Mouse (Mus musculus): ENCODE measurements at regions not wholly inside any gene's neighbourhood (a gene's known extent, or its start where the extent isn't known, plus 50 kb on each side); places are given as distances from the start of the nearest gene placed in this dataset.
"Not testable (repeated sequence)": the region's sequence is repeated elsewhere in the genome, so short reads cannot be mapped to it uniquely, and the experiment has no call there.

DNA sequence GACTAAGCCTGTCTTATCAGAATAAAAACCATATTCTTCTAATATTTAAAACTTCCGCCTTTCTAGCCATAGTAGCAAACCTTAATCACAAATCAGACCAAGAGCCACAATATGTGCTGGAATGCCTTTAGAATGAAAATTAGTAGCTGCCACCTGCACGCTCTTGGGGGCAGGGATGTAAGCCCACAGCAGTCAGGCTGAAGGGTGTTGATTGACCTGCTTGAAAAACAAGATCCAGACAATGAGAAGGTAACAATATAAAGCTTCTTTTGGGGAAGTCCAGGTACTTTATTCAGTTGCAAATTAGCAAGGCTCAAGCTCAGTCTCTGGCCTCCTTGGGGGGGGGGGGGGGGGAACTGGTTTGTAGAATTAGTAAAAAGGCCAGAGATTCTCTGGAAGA, 222.3 kb upstream of the Ell2 start:
- not testable (repeated sequence) for H3K9ac ChIP-seq (replicated peaks); H3K36me3 ChIP-seq; H3K4me1 ChIP-seq (replicated peaks); ATAC-seq (ENCODE audit: insufficient number of reproducible peaks, insufficient read depth, low FRiP score, low TSS enrichment, low read depth); H3K4me2 ChIP-seq; H3K27me3 ChIP-seq; H3K4me3 ChIP-seq (replicated peaks); H3K9me3 ChIP-seq; H3K27ac ChIP-seq
- 84% methylated on average over 2 of the region's 2 CpGs for WGBS

DNA sequence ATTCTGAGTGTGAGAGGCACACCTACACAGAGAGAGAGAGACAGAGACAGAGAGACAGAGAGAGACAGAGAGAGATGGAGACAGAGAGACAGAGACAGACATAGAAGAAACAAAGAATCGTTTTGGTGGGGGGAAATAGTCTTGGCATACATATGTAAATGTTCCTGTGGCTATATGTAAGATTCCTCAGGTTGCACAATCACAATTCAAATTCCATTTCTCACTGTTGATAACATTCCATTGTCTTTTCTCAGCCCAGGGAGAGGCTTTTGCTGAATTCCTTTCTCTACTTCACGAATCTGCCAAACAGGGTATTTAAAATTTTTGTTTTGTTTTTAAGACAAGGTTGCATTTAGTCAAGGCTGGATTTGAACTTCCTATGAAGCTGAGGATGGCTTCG, 205.0 kb upstream of the Ell2 start:
- Histone ChIP-seq H3K36me3 (no peaks in the 10 kb centered on the region), H3K4me2 (no peak overlapping the region), H3K9me3 (no peaks in the 10 kb centered on the region), H3K9ac (replicated peaks) (no peak overlapping the region), H3K4me3 (replicated peaks) (no peak overlapping the region), H3K27ac (no peak overlapping the region), H3K27me3 (no peaks in the 10 kb centered on the region), H3K4me1 (replicated peaks) (no peaks in the 10 kb centered on the region)
- 77% methylated on average over 3 of the region's 3 CpGs for WGBS
- no peak for ATAC-seq (ENCODE audit: insufficient number of reproducible peaks, insufficient read depth, low FRiP score, low TSS enrichment, low read depth)

DNA sequence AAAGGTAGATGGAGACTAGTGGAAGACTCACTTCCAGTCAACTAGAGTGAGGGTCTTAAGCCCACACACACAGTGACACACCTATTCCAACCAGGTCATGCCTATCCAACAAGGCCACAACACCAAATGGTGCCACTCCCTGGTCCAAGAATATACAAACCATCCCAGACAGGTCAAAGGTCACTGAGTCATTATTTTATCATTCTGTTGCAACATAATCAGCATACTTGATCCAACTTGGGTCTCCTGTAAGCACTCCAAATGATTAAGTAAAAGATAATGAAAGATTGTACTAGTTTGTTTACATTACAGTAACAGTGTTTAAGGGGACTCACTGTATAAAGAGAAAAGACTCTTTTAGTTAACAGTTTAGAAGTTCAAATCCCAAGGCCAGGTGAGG, 203.2 kb upstream of the Ell2 start:
- Histone ChIP-seq H3K9me3 (no peaks in the 10 kb centered on the region), H3K4me2 (no peak overlapping the region), H3K4me3 (replicated peaks) (no peak overlapping the region), H3K36me3 (no peaks in the 10 kb centered on the region), H3K27ac (no peak overlapping the region), H3K27me3 (no peaks in the 10 kb centered on the region), H3K4me1 (replicated peaks) (no peaks in the 10 kb centered on the region), H3K9ac (replicated peaks) (no peak overlapping the region)
- no peak for ATAC-seq (ENCODE audit: insufficient number of reproducible peaks, insufficient read depth, low FRiP score, low TSS enrichment, low read depth)

- no peak for ATAC-seq (ENCODE audit: insufficient number of reproducible peaks, insufficient read depth, low FRiP score, low TSS enrichment, low read depth)
Observed at GRCm38 (mm10) chr13:75514315-75515020, 192.1 kb upstream of the Ell2 start.

GRCm38 (mm10) chr13:75523293-75524278, 183.0 kb upstream of the Ell2 start:
- Histone ChIP-seq H3K4me2 (no peak overlapping the region), H3K9ac (replicated peaks) (no peak overlapping the region), H3K27ac (peak overlapping the region; percentile 41; the same call in 1 of the 2 replicates), H3K4me3 (replicated peaks) (no peak overlapping the region), H3K9me3 (no peaks in the 10 kb centered on the region), H3K36me3 (no peaks in the 10 kb centered on the region), H3K4me1 (replicated peaks) (peaks cover 10% of the 10 kb centered on the region), H3K27me3 (no peaks in the 10 kb centered on the region)
- ATAC-seq (ENCODE audit: insufficient number of reproducible peaks, insufficient read depth, low FRiP score, low TSS enrichment, low read depth): peak; percentile 69
- WGBS: 61% methylated on average over 4 of the region's 4 CpGs

More at GRCm38 (mm10) chr13:75514315-75515020, 192.1 kb upstream of the Ell2 start:
- H3K9me3 ChIP-seq: no peaks in the 10 kb centered on the region
- no peak overlapping the region for H3K27ac ChIP-seq
- H3K9ac ChIP-seq (replicated peaks): no peak overlapping the region
- no peak overlapping the region for H3K4me2 ChIP-seq
- H3K36me3 ChIP-seq: no peaks in the 10 kb centered on the region
- H3K4me3 ChIP-seq (replicated peaks): no peak overlapping the region
- 58% methylated on average over 1 of the region's 1 CpGs for WGBS
- H3K27me3 ChIP-seq: no peaks in the 10 kb centered on the region
- H3K4me1 ChIP-seq (replicated peaks): no peaks in the 10 kb centered on the region

GRCm38 (mm10) chr13:75524481-75524880, 182.1 kb upstream of the Ell2 start:
- H3K36me3 ChIP-seq: no peaks in the 10 kb centered on the region
- H3K4me1 ChIP-seq (replicated peaks): peaks cover 10% of the 10 kb centered on the region
- no peaks in the 10 kb centered on the region for H3K27me3 ChIP-seq
- WGBS: 88% methylated on average over 4 of the region's 4 CpGs
- no peak overlapping the region for H3K4me2 ChIP-seq
- no peaks in the 10 kb centered on the region for H3K9me3 ChIP-seq
- H3K9ac ChIP-seq (replicated peaks): no peak overlapping the region
- no peak overlapping the region for H3K27ac ChIP-seq
- ATAC-seq (ENCODE audit: insufficient number of reproducible peaks, insufficient read depth, low FRiP score, low TSS enrichment, low read depth): no peak
- no peak overlapping the region for H3K4me3 ChIP-seq (replicated peaks)

DNA sequence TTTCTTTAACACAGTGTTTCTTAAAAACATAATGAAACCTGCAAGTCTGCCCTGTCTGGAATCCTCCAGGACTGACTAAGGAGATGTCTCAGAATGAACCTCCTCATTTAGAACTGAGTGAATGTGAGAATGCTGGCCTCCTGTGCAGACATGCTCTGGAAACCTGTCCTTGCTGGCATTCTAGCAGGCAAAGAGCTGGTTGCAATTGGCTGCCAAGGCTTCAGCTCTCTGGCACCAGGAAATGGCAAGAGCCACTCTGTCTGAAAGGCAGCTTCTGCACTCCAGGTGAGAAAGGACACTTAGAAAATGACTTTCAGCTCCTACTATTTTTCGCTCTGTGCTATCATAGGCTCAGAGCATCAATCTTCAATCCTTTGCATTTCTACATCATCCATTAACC, 175.0 kb upstream of the Ell2 start:
- no peak overlapping the region for H3K9ac ChIP-seq (replicated peaks)
- H3K9me3 ChIP-seq: no peaks in the 10 kb centered on the region
- H3K27ac ChIP-seq: no peak overlapping the region
- H3K36me3 ChIP-seq: no peaks in the 10 kb centered on the region
- no peaks in the 10 kb centered on the region for H3K27me3 ChIP-seq
- no peaks in the 10 kb centered on the region for H3K4me1 ChIP-seq (replicated peaks)
- no peak overlapping the region for H3K4me2 ChIP-seq
- WGBS: 97% methylated on average over 1 of the region's 1 CpGs
- ATAC-seq (ENCODE audit: insufficient number of reproducible peaks, insufficient read depth, low FRiP score, low TSS enrichment, low read depth): no peak
- no peak overlapping the region for H3K4me3 ChIP-seq (replicated peaks)

DNA sequence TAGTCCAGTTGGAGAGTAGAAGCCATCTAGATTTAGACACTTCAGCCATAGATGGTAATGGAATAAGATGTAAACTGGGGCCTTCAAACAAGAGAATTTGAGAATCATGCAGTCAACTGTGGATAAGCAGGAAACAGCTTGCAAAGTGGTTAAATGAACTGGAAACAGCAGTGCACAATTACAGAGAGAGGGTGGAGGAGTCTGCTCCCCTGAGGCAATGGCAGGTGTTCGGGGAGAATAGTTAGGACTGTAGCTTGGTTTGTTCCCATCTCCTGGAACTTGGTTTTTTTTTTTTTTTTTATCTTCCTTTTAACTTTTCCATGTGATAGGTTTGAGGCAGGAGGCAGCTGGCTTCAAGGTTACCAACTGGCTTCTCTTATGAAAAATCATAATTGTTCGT, 165.1 kb upstream of the Ell2 start:
- no peaks in the 10 kb centered on the region for H3K36me3 ChIP-seq
- WGBS: 74% methylated on average over 2 of the region's 2 CpGs
- H3K4me3 ChIP-seq (replicated peaks): no peak overlapping the region
- H3K27ac ChIP-seq: no peak overlapping the region
- no peak overlapping the region for H3K4me2 ChIP-seq
- H3K9ac ChIP-seq (replicated peaks): no peak overlapping the region
- no peaks in the 10 kb centered on the region for H3K4me1 ChIP-seq (replicated peaks)
- H3K9me3 ChIP-seq: no peaks in the 10 kb centered on the region
- no peaks in the 10 kb centered on the region for H3K27me3 ChIP-seq
- no peak for ATAC-seq (ENCODE audit: insufficient number of reproducible peaks, insufficient read depth, low FRiP score, low TSS enrichment, low read depth)

DNA sequence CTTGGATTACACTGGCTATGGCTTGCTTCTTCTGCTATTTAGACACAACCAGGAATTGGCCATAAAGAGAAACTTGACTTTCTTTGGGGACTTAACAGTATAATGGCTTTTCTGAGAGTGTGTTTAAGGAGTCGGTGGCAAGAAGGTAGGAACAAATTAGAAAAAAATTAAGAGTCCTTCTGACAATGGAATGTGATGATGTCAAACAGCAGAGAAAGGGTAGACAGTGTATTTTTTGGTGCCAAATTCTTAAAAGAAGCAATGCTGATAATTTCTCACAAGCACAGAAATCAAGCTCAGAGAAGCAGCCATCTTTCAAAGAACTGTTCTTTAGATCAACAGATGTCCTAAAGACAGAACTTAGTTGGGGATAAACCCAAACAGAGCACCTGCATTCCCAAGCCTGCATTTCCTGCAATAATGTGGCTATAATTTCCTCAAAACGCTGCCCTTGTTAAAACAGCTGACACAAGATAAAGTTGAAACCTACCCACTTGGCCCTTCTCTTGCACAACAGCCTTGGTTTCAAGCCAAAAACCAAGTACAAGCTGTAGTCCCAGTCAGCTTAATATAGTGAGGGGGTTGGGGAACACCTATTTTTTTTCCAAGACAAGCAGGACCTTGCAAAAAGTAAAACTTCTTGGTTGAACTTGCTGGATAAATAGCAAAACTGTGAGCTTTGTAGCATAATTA, 164.2 kb upstream of the Ell2 start:
- no peaks in the 10 kb centered on the region for H3K36me3 ChIP-seq
- WGBS: 52% methylated on average over 2 of the region's 2 CpGs
- no peak overlapping the region for H3K4me3 ChIP-seq (replicated peaks)
- no peaks in the 10 kb centered on the region for H3K4me1 ChIP-seq (replicated peaks)
- no peaks in the 10 kb centered on the region for H3K27me3 ChIP-seq
- H3K27ac ChIP-seq: no peak overlapping the region
- no peak for ATAC-seq (ENCODE audit: insufficient number of reproducible peaks, insufficient read depth, low FRiP score, low TSS enrichment, low read depth)
- no peak overlapping the region for H3K4me2 ChIP-seq
- H3K9me3 ChIP-seq: no peaks in the 10 kb centered on the region
- H3K9ac ChIP-seq (replicated peaks): no peak overlapping the region

DNA sequence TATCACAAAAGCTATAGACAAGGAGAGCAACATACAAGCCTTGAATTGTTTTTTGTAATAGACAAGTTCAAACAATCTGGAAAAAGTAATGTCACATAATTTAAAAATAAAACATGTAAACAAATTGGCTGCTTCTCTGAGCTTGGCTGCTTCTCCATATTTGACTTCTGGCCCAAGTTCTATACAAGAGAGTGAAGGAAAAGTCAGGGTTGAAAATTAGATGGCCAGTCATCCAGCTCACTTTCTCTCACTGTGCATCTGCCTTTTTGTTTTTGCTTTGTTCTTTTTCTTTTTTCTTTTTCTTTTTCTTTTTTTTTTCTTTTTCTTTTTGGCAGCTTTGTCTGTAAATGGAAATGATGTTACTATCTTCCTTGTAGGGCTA, 163.6 kb upstream of the Ell2 start:
- Histone ChIP-seq H3K9me3 (no peaks in the 10 kb centered on the region), H3K4me2 (no peak overlapping the region), H3K4me1 (replicated peaks) (no peaks in the 10 kb centered on the region), H3K27me3 (no peaks in the 10 kb centered on the region), H3K4me3 (replicated peaks) (no peak overlapping the region), H3K36me3 (no peaks in the 10 kb centered on the region), H3K27ac (no peak overlapping the region), H3K9ac (replicated peaks) (no peak overlapping the region)
- ATAC-seq (ENCODE audit: insufficient number of reproducible peaks, insufficient read depth, low FRiP score, low TSS enrichment, low read depth): no peak

GRCm38 (mm10) chr13:75543595-75543994, 163.0 kb upstream of the Ell2 start:
- Histone ChIP-seq H3K9ac (replicated peaks) (no peak overlapping the region), H3K27me3 (no peaks in the 10 kb centered on the region), H3K9me3 (no peaks in the 10 kb centered on the region), H3K27ac (no peak overlapping the region), H3K4me2 (no peak overlapping the region), H3K4me3 (replicated peaks) (no peak overlapping the region), H3K4me1 (replicated peaks) (no peaks in the 10 kb centered on the region), H3K36me3 (no peaks in the 10 kb centered on the region)
- ATAC-seq (ENCODE audit: insufficient number of reproducible peaks, insufficient read depth, low FRiP score, low TSS enrichment, low read depth): no peak
- 71% methylated on average over 3 of the region's 3 CpGs for WGBS

Data from limb, embryonic 12.5 days (tissue).